Mouse (Mus musculus) c-Kit-negative CD71-positive TER-119-positive erythroid progenitor cells, embryonic 14.5 days (primary cell): Measurements from ENCODE around the gene Scp2d1.
"Not testable (repeated sequence)": the region's sequence is repeated elsewhere in the genome, so short reads cannot be mapped to it uniquely, and the experiment has no call there.

Source experiments
- DNase-seq: peaks from one replicate; pipeline ENCODE4 v3.0.0-alpha.2; 2013; ENCODE audit warnings: low read depth, low spot score

Gene Scp2d1

GRCm38 (mm10) chr2:144823356-144823755 lies at the start of gene Scp2d1:
TSS of gene Scp2d1 (plus strand) at chr2:144823656.
- DNase-seq, result not testable (repeated sequence)

GRCm38 (mm10) chr2:144774636-144775160 lies 48.8 kb upstream of the Scp2d1 start:
- DNase-seq, result no peak

GRCm38 (mm10) chr2:144775626-144776025 lies 47.8 kb upstream of the Scp2d1 start:
- no peak for DNase-seq

- no peak for DNase-seq
Measured at GRCm38 (mm10) chr2:144779263-144779662, 44.2 kb upstream of the Scp2d1 start.

- no peak for DNase-seq
Measured at GRCm38 (mm10) chr2:144780731-144781130, 42.7 kb upstream of the Scp2d1 start.

GRCm38 (mm10) chr2:144781871-144782270 lies 41.6 kb upstream of the Scp2d1 start:
- no peak for DNase-seq

GRCm38 (mm10) chr2:144782481-144782880 lies 41.0 kb upstream of the Scp2d1 start:
- no peak for DNase-seq

GRCm38 (mm10) chr2:144783190-144783589 lies 40.3 kb upstream of the Scp2d1 start:
- DNase-seq, result no peak

GRCm38 (mm10) chr2:144783831-144784230 lies 39.6 kb upstream of the Scp2d1 start:
- DNase-seq, result no peak

- DNase-seq, result no peak
Measured at GRCm38 (mm10) chr2:144791671-144792294, 31.7 kb upstream of the Scp2d1 start.

GRCm38 (mm10) chr2:144797515-144797914 lies 25.9 kb upstream of the Scp2d1 start:
- no peak for DNase-seq

GRCm38 (mm10) chr2:144807766-144808754 lies 15.4 kb upstream of the Scp2d1 start:
- DNase-seq, result no peak

- no peak for DNase-seq
Measured at GRCm38 (mm10) chr2:144828457-144828985, 5.1 kb downstream of the Scp2d1 start.

GRCm38 (mm10) chr2:144836667-144837311 lies 13.3 kb downstream of the Scp2d1 start:
- DNase-seq, result no peak

- DNase-seq, result no peak
Measured at GRCm38 (mm10) chr2:144837312-144837679, 13.8 kb downstream of the Scp2d1 start.

GRCm38 (mm10) chr2:144868827-144869226 lies 45.4 kb downstream of the Scp2d1 start:
- DNase-seq, result no peak
